Mouse (Mus musculus) hindbrain, embryonic 10.5 days (tissue): ENCODE data around the gene Gm732. TPM values are rescaled to one million over a fixed set of nuclear protein-coding genes. Genes with fewer than 3 reads are reported as not detected.

ENCODE experiments used
- DNase-seq: peaks from one replicate; pipeline ENCODE4 v3.0.0-alpha.2; 2017; ENCODE audit warnings: low spot score
- H3K27ac ChIP-seq: fragments of 300-500 bp; sonication (generic); 2 replicates; pipeline ENCODE4 v1.5.1; 2016; ENCODE audit warnings: mild to moderate bottlenecking, moderate library complexity
- H3K27me3 ChIP-seq: fragments of 300-500 bp; sonication (generic); 2 replicates; pipeline ENCODE4 v1.6.1; 2016; ENCODE audit warnings: mild to moderate bottlenecking; ENCODE audit not compliant: poor library complexity, insufficient read depth, severe bottlenecking
- H3K36me3 ChIP-seq: fragments of 300-500 bp; sonication (generic); 2 replicates; pipeline ENCODE4 v1.6.1; 2016; ENCODE audit warnings: mild to moderate bottlenecking, moderate library complexity
- H3K4me1 ChIP-seq: fragments of 300-500 bp; sonication (generic); replicated peaks from 2 replicates; pipeline ENCODE4 v1.6.1; 2016; ENCODE audit warnings: mild to moderate bottlenecking
- H3K4me3 ChIP-seq: fragments of 300-500 bp; sonication (generic); 2 replicates; pipeline ENCODE4 v1.5.1; 2016; ENCODE audit warnings: mild to moderate bottlenecking, moderate library complexity
- H3K9me3 ChIP-seq: fragments of 300-500 bp; sonication (generic); 2 replicates; pipeline ENCODE4 v1.6.1; 2016; ENCODE audit warnings: mild to moderate bottlenecking, moderate library complexity
- WGBS: fragments of 180-500 bp; shearing (Covaris S2); methylation state at CpG from one replicate; pipeline ENCODE4 v1.1.7; 2016; 5-methylcytosine and 5-hydroxymethylcytosine counted together
- polyA plus RNA-seq: library from polyadenylated mRNA; unstranded; fragments of >200 nt; fragmentation: Nextera tagmentation; extraction: Ambion mirVana; gene quantifications from 2 replicates; pipeline ENCODE4 v1.2.1, GENCODE M21; 2016

Gm732 gene
- not detected in 2 replicates for polyA plus RNA-seq

- H3K27me3 ChIP-seq: no peaks in the 10 kb centered on the region
- no peak within 1 kb of the TSS for H3K27ac ChIP-seq
- H3K9me3 ChIP-seq: no peaks in the 10 kb centered on the region
- no peak for DNase-seq
- H3K4me1 ChIP-seq: no peaks in the 10 kb centered on the region
- no peak within 1 kb of the TSS for H3K4me3 ChIP-seq
- WGBS: 77% methylated on average over 1 of the region's 1 CpGs
- H3K36me3 ChIP-seq: no peaks in the 10 kb centered on the region
Measured at GRCm38 (mm10) chrX:107948365-107948764, at the start of gene Gm732. Gene Gm732, minus strand, starts transcription at chrX:107948465.

Other genes starting within 250 kb of the Gm732 start
- 0.05 TPM in 1 of 2 replicates, not detected in the other for gene Tent5d, start 155.9 kb downstream of the Gm732 start, polyA plus RNA-seq
- gene 2610002M06Rik, start 132.1 kb downstream of the Gm732 start, polyA plus RNA-seq: 6.1 and 6.9 TPM in 2 replicates